Mouse (Mus musculus): ENCODE data around the gene Foxp1. TPM values are rescaled to one million over a fixed set of nuclear protein-coding genes. Genes with fewer than 3 reads are reported as not detected.

The Foxp1 gene
- total and polyA plus RNA-seq, 3 experiments = 16.1 to 42.0 TPM; not detected in 1

DNA sequence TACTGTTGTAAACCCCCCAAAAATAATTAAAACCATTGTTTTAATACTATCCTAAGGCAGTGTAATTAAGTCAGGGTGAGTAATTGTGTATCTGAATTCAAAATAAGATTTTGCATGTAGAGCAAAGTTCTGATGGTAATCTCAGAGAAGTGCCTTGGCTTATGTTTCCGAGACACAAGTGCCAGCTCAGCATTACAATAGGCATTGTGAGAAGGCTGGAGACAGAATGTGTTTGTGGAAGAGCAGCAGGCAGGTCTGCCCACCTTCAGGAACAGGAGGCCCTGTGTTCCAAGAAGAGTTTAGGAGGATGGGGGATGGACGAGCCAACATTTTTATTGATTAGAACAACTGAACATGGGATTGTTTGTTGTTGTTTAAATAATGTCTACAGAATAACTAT lies 6.5 kb upstream of the Foxp1 start:
- Histone ChIP-seq H3K79me2 (ENCODE audit: control insufficient read depth, insufficient read depth, low read length, poor library complexity) (no peaks in the 10 kb centered on the region), H3K4me3 (ENCODE audit: control insufficient read depth in 1 of 2, insufficient read depth in 1 of 2, low read depth in 2 of 2, low read length in 2 of 2) (no peak overlapping the region), H3K27ac (ENCODE audit: control insufficient read depth, low read depth, low read length) (no peak overlapping the region), H3K9me3 (replicated peaks; ENCODE audit: insufficient read depth, low read length) (no peaks in the 10 kb centered on the region), H3K9ac (ENCODE audit: control insufficient read depth, low read depth, low read length, poor library complexity, severe bottlenecking) (no peak overlapping the region), H3K36me3 (ENCODE audit: control insufficient read depth in 1 of 2, insufficient read depth in 2 of 2, low read length in 2 of 2) (no peaks in the 10 kb centered on the region), H3K4me1 (ENCODE audit: control insufficient read depth in 1 of 2, insufficient read depth in 2 of 2, low read length in 2 of 2) (no peaks in the 10 kb centered on the region), H3K27me3 (ENCODE audit: control insufficient read depth in 1 of 2, insufficient read depth in 2 of 2, low read length in 2 of 2) (peaks cover 0 to 1% of the 10 kb centered on the region in 2 experiments; a peak in 1 of 4 replicates)
- DNase-seq (ENCODE audit: low read depth, low spot score) = no peak
- TF ChIP-seq ETS1 (IDR thresholded peaks at IDR 0.05; ENCODE audit: low read depth, low read length) = no peak
- no peak for TF ChIP-seq MEF2A (IDR thresholded peaks at IDR 0.05; ENCODE audit: extremely low read depth, insufficient replicate concordance, low read depth, low read length, poor library complexity, severe bottlenecking)

- Histone ChIP-seq H3K27ac (ENCODE audit: control insufficient read depth, low read depth, low read length) (no peak overlapping the region), H3K79me2 (ENCODE audit: control insufficient read depth, insufficient read depth, low read length, poor library complexity) (peaks cover 3% of the 10 kb centered on the region; the same call in 1 of the 2 replicates), H3K27me3 (ENCODE audit: control insufficient read depth in 1 of 2, insufficient read depth in 2 of 2, low read length in 2 of 2) (no peaks in the 10 kb centered on the region), H3K4me3 (ENCODE audit: control insufficient read depth in 1 of 2, insufficient read depth in 1 of 2, low read depth in 2 of 2, low read length in 2 of 2) (no peak overlapping the region), H3K36me3 (ENCODE audit: control insufficient read depth in 1 of 2, insufficient read depth in 2 of 2, low read length in 2 of 2) (no peaks in the 10 kb centered on the region), H3K9me3 (replicated peaks; ENCODE audit: insufficient read depth, low read length) (no peaks in the 10 kb centered on the region), H3K9ac (ENCODE audit: control insufficient read depth, low read depth, low read length, poor library complexity, severe bottlenecking) (no peak overlapping the region), H3K4me1 (ENCODE audit: control insufficient read depth in 1 of 2, insufficient read depth in 2 of 2, low read length in 2 of 2) (no peaks in the 10 kb centered on the region)
- peak; percentile 44 for TF ChIP-seq SMC3 (IDR thresholded peaks at IDR 0.05; ENCODE audit: low read depth, low read length)
- TF ChIP-seq ZNF384 (IDR thresholded peaks at IDR 0.05; ENCODE audit: low read depth, low read length) = no peak
- peak; percentile 60 for TF ChIP-seq RAD21 (IDR thresholded peaks at IDR 0.05; ENCODE audit: low read depth, low read length)
- peak; percentile 39 to 84 (median 51) for TF ChIP-seq CTCF (IDR thresholded peaks at IDR 0.05 in 2 of 3, conservative IDR thresholded peaks at IDR 0.05 in 1 of 3; ENCODE audit: control insufficient read depth in 1 of 3, insufficient read depth in 1 of 3, low read depth in 2 of 3, low read length in 3 of 3, poor library complexity in 1 of 3, severe bottlenecking in 1 of 3)
- TF ChIP-seq ZC3H11A (IDR thresholded peaks at IDR 0.05; ENCODE audit: low read depth, low read length) = 0 out of 2 replicates have a peak, but pooled peaks have one; percentile 14
- TF ChIP-seq ZKSCAN1 (IDR thresholded peaks at IDR 0.05; ENCODE audit: low read depth, low read length) = no peak
- DNase-seq (ENCODE audit: low read depth, low spot score) = peak; percentile 47
Measured at GRCm38 (mm10) chr6:99527457-99528105, 5.1 kb upstream of the Foxp1 start.

DNA sequence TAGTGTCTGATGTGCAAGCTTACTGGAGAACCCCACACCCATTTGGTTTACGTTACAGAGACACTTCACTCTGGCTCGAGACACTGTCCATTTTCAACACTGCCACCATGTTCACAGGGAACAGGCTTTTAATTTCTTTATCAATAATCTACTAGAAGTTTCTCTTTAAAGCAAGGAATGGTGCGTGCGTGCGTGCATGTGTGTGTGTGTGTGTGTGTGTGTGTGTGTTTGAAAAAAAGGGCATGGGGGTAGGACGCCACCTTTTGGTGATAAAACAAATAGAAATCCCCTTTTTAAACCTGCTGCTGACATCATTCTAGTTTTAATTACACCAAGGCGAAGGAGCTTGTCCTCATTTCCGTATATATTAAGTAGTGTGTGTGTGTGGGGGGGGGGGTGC lies 2.8 kb upstream of the Foxp1 start:
- no peak overlapping the region for H3K9ac ChIP-seq (ENCODE audit: control insufficient read depth, low read depth, low read length, poor library complexity, severe bottlenecking)
- H3K4me3 ChIP-seq (ENCODE audit: control insufficient read depth in 1 of 2, insufficient read depth in 1 of 2, low read depth in 2 of 2, low read length in 2 of 2) = no peak overlapping the region
- no peaks in the 10 kb centered on the region for H3K36me3 ChIP-seq (ENCODE audit: control insufficient read depth in 1 of 2, insufficient read depth in 2 of 2, low read length in 2 of 2)
- H3K79me2 ChIP-seq (ENCODE audit: control insufficient read depth, insufficient read depth, low read length, poor library complexity) = peaks cover 12% of the 10 kb centered on the region; the same call in 1 of the 2 replicates
- no peaks in the 10 kb centered on the region for H3K9me3 ChIP-seq (replicated peaks; ENCODE audit: insufficient read depth, low read length)
- TF ChIP-seq SIN3A (IDR thresholded peaks at IDR 0.05; ENCODE audit: low read length) (peak; percentile 33; the same call in 1 of the 2 replicates), SMC3 (IDR thresholded peaks at IDR 0.05; ENCODE audit: low read depth, low read length) (peak; percentile 71), BHLHE40 (IDR thresholded peaks at IDR 0.05; ENCODE audit: borderline replicate concordance, low read depth, low read length) (no peak; the same call in 1 of the 2 replicates), MAZ (IDR thresholded peaks at IDR 0.05; ENCODE audit: low read depth, low read length) (no peak), TBP (IDR thresholded peaks at IDR 0.05; ENCODE audit: low read depth, low read length) (no peak), NELFE (IDR thresholded peaks at IDR 0.05; ENCODE audit: low read depth, low read length) (no peak), TCF12 (IDR thresholded peaks at IDR 0.05; ENCODE audit: low read depth, low read length) (0 out of 2 replicates have a peak, but pooled peaks have one; percentile 12), ZC3H11A (IDR thresholded peaks at IDR 0.05; ENCODE audit: low read depth, low read length) (peak; percentile 62), CTCF (IDR thresholded peaks at IDR 0.05 in 2 of 3, conservative IDR thresholded peaks at IDR 0.05 in 1 of 3; ENCODE audit: control insufficient read depth in 1 of 3, insufficient read depth in 1 of 3, low read depth in 2 of 3, low read length in 3 of 3, poor library complexity in 1 of 3, severe bottlenecking in 1 of 3) (peak; percentile 21 to 65 (median 22); a peak in 4 of 6 replicates), ZNF384 (IDR thresholded peaks at IDR 0.05; ENCODE audit: low read depth, low read length) (peak; percentile 76), ETS1 (IDR thresholded peaks at IDR 0.05; ENCODE audit: low read depth, low read length) (0 out of 2 replicates have a peak, but pooled peaks have one; percentile 22), MEF2A (IDR thresholded peaks at IDR 0.05; ENCODE audit: extremely low read depth, insufficient replicate concordance, low read depth, low read length, poor library complexity, severe bottlenecking) (no peak), RAD21 (IDR thresholded peaks at IDR 0.05; ENCODE audit: low read depth, low read length) (peak; percentile 76)
- peak; percentile 63 for DNase-seq (ENCODE audit: low read depth, low spot score)
- H3K27ac ChIP-seq (ENCODE audit: control insufficient read depth, low read depth, low read length) = no peak overlapping the region
- no peaks in the 10 kb centered on the region for H3K27me3 ChIP-seq (ENCODE audit: control insufficient read depth in 1 of 2, insufficient read depth in 2 of 2, low read length in 2 of 2)
- no peaks in the 10 kb centered on the region; a peak in 1 of 4 replicates for H3K4me1 ChIP-seq (ENCODE audit: control insufficient read depth in 1 of 2, insufficient read depth in 2 of 2, low read length in 2 of 2)

Data from MEL (cell line).